Mouse (Mus musculus) frontal cortex, adult (tissue): ENCODE measurements at regions not wholly inside any gene's neighbourhood (a gene's known extent, or its start where the extent isn't known, plus 50 kb on each side); places are given as distances from the start of the nearest gene placed in this dataset.

Experiments
- ATAC-seq: cut with Nextera tagmentation; 2 replicates; pipeline ENCODE4 v1.9.2; 2017; ENCODE audit warnings: mild to moderate bottlenecking, moderate library complexity, mixed read lengths; ENCODE audit not compliant: low TSS enrichment

DNA sequence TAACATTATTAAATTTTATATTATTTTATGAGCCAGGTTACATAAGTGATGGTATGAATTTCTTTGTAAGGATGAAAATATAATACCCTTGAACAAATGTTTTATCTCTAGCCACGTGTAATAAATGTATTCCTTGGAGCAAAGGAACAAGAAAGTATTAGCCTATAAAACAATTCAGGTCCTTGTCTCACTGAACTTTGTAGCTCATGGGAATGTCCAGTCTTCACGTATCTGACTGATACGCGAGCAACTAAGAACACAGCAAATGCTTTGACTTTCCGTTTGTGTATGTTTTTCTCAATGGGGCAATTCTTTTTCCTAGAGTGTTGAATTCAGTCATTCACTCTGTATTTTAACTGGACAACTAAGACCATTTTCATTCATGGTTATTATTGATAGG lies 216.9 kb upstream of the Mettl25 start:
- no peak for ATAC-seq

DNA sequence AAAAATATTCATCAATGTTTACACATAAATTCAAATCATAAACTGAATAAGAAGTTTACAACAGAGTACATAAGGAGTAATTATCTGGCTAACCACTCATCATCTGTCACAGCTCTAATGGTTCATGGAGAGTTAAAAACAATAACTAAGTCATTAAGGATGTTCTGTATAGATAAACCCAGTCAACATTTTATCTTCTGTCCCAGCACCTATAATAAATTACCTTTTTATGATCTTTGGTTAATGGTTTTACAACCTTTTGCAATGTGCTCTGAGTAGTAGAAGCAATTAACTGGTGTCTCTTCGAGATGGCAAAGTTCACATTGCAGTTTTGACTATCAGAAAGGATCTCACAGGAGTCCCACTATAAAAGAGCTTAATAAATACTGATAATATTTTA lies 197.3 kb upstream of the Mettl25 start:
- no peak for ATAC-seq

DNA sequence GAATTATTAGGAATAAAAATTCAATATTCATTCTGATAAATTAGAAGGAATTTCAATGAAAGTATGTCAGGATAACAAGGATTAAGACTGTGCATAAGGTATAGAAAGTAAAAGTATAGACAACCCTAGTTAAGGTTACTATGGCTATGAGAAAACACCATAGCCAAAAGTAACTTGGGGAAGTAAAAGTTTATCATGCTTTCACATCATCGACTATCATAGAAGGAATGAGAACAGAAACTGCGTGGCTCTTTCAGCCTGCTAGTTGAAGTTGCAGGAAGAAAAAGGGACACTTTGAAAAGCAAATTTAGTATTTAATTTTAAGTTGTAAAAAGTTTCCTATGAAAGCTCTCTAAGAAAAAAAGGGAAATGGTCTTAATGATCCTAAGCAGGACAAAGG lies 196.9 kb upstream of the Mettl25 start:
- ATAC-seq: no peak

- ATAC-seq: no peak
Observed at GRCm38 (mm10) chr10:106033416-106033815, 192.2 kb upstream of the Mettl25 start.

GRCm38 (mm10) chr10:106024648-106025047 lies 183.5 kb upstream of the Mettl25 start:
- ATAC-seq: no peak

DNA sequence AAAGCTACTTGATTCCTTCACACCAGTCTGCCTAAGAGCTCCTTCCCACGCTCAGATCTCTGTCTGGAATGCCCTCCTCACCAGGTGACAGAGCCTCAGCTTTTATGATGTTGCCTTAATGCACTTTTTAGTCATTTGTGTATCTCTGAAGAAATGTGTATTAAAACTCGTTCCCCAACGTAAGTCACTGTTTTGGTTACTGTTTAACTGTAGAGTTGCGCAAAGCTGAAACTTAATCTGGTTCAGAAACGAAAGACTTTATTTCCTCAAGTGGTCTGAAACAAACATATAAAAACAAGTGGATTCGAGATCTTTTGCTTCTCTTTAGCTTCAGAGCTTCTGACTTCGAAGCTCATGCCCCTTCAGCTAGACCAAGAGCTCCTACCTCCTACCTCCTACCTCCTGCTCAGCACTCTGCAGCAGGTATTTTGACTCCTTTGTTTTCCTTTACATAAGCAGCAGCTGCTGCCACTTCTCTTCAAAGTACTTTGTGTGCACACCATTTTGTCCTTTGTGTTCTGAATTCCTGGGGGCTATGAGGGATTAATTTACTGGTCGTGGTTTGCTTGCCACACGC lies 182.5 kb upstream of the Mettl25 start:
- no peak for ATAC-seq

- no peak for ATAC-seq
Observed at GRCm38 (mm10) chr10:106015965-106016364, 174.8 kb upstream of the Mettl25 start.

- no peak for ATAC-seq
Observed at GRCm38 (mm10) chr10:106015436-106015835, 174.3 kb upstream of the Mettl25 start.

DNA sequence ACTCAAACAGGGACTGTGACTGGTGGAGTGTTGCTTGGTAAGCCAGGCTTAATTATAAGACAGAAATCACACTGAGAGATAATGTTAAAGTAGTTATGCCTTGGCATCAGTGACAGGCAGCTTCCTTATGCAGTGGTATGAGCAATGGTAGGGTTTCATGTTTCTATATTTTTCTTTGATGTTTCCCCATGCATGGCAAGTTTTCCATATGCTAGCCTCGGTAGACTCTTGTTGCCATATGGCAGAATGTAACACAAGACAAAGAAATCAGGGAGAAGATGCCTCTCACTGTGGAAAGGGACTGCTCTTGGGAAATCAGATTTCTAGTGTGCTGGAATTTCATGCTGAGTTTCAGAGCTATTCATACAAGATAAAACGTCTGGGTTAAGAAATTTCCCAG lies 169.0 kb upstream of the Mettl25 start:
- ATAC-seq: peak; percentile 98

- ATAC-seq: no peak
Observed at GRCm38 (mm10) chr10:106007331-106007730, 166.2 kb upstream of the Mettl25 start.

- no peak for ATAC-seq
Observed at GRCm38 (mm10) chr10:106006861-106007260, 165.7 kb upstream of the Mettl25 start.

GRCm38 (mm10) chr10:106006061-106006460 lies 164.9 kb upstream of the Mettl25 start:
- no peak for ATAC-seq

- ATAC-seq: no peak
Observed at GRCm38 (mm10) chr10:105957468-105957867, 116.3 kb upstream of the Mettl25 start.

DNA sequence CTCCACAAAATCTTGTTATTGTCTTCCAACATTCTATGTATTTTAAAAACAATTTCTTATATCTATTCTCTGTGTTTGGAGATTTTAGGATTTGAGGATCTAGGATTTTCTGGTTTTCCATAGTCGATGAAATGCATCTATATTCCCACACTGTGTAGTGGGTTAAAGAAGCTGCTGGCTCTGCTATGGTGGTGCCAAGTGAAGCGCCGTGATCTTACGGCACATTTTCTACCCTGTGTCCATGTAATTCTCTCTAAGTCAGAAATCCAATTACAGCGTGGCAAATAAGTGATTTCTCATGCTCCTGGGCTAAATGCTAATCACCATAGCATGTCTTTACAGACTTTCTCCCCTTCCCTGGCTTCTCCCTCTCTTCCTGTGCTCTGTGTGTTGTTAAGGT lies 92.1 kb upstream of the Mettl25 start:
- no peak for ATAC-seq

DNA sequence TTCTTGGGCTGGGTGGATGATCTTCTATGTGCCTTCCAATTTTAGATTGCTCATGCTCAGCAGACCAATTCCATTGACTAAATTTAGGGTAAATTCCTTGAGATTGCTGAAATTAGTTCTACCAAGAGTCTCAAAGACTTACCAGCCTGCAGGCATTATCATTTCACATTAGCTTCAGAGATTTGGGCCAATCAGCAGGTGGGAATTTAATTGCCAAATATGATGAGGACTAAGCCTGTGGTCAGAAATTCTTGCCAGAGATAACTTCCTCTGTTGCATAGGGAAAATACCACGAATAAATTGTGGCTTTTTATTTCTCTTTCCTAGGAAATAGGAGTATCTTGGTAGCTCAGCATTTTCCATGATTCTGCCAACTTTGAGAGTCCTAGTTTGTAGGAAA lies 91.6 kb upstream of the Mettl25 start:
- ATAC-seq: no peak

- ATAC-seq: no peak
Observed at GRCm38 (mm10) chr10:105927596-105927995, 86.4 kb upstream of the Mettl25 start.

- peak; percentile 95 for ATAC-seq
Observed at GRCm38 (mm10) chr10:105926912-105927238, 85.7 kb upstream of the Mettl25 start.

- peak; percentile 95 for ATAC-seq
Observed at GRCm38 (mm10) chr10:105926229-105926911, 85.2 kb upstream of the Mettl25 start.

- 0 out of 2 replicates have a peak, but pooled peaks have one; percentile 9 for ATAC-seq
Observed at GRCm38 (mm10) chr10:105899677-105900076, 58.5 kb upstream of the Mettl25 start.

DNA sequence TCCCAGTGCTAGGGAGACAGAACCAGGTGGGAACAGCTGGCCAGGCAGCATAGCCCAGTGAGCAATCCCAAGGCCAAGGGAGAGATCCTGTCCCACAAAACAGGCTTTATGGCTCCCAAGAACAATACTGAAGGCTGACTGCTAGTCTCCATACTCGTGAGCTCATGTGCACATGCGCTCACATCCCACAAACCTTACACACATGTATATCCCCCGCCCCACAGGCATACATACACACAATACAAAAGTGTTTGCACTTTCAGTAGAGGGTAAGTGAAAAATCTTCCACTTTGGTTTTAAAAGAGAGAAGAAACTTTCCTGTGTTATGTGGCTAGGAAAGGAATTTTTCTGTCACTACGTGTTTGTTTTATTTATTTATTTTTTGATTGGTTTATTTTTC lies 58.0 kb upstream of the Mettl25 start:
- ATAC-seq: no peak
